Mouse (Mus musculus): ENCODE results near the gene Syne2. TPM values are rescaled to one million over a fixed set of nuclear protein-coding genes. Genes with fewer than 3 reads are reported as not detected.

Syne2 gene
- polyA plus RNA-seq, 1 experiment from 2014 or later: 46.2 TPM

- H3K36me3 ChIP-seq: peaks cover 15% of the 10 kb centered on the region
- WGBS: 90% methylated on average over 8 of the region's 8 CpGs
- no peak overlapping the region for H3K4me2 ChIP-seq
These were observed 224.4 kb downstream of the Syne2 start for GRCm38 (mm10) chr12:76042301-76042700.

GRCm38 (mm10) chr12:76046561-76046960, 228.6 kb downstream of the Syne2 start:
- no peak for ATAC-seq (ENCODE audit: low FRiP score, low read depth)
- WGBS: 97% methylated on average over 6 of the region's 6 CpGs
- Histone ChIP-seq H3K36me3 (peaks cover 13% of the 10 kb centered on the region), H3K9ac (no peak overlapping the region), H3K4me2 (no peak overlapping the region), H3K4me3 (no peak overlapping the region), H3K27me3 (no peaks in the 10 kb centered on the region), H3K9me3 (no peaks in the 10 kb centered on the region), H3K4me1 (replicated peaks) (no peaks in the 10 kb centered on the region), H3K27ac (replicated peaks) (no peak overlapping the region)

More at GRCm38 (mm10) chr12:76042301-76042700, 224.4 kb downstream of the Syne2 start:
- Histone ChIP-seq H3K4me3 (no peak overlapping the region), H3K4me1 (replicated peaks) (no peaks in the 10 kb centered on the region), H3K9me3 (no peaks in the 10 kb centered on the region), H3K27ac (replicated peaks) (no peak overlapping the region), H3K9ac (no peak overlapping the region), H3K27me3 (no peaks in the 10 kb centered on the region)
- no peak for ATAC-seq (ENCODE audit: low FRiP score, low read depth)

- Histone ChIP-seq H3K27me3 (no peaks in the 10 kb centered on the region), H3K9ac (no peak overlapping the region), H3K9me3 (no peaks in the 10 kb centered on the region), H3K36me3 (peaks cover 17% of the 10 kb centered on the region), H3K4me1 (replicated peaks) (no peaks in the 10 kb centered on the region), H3K4me3 (no peak overlapping the region), H3K4me2 (no peak overlapping the region), H3K27ac (replicated peaks) (no peak overlapping the region)
- ATAC-seq (ENCODE audit: low FRiP score, low read depth): no peak
- 76% methylated on average over 3 of the region's 3 CpGs for WGBS
These were observed 230.0 kb downstream of the Syne2 start for GRCm38 (mm10) chr12:76047921-76048320.

- Histone ChIP-seq H3K4me3 (no peak overlapping the region), H3K36me3 (peaks cover 21% of the 10 kb centered on the region), H3K27me3 (no peaks in the 10 kb centered on the region), H3K9me3 (no peaks in the 10 kb centered on the region), H3K4me1 (replicated peaks) (no peaks in the 10 kb centered on the region), H3K9ac (no peak overlapping the region), H3K4me2 (no peak overlapping the region; the same call in 1 of the 2 replicates), H3K27ac (replicated peaks) (0 out of 2 replicates have a peak overlapping the region, but pooled peaks have one; percentile 46)
- 73% methylated on average over 8 of the region's 8 CpGs for WGBS
- ATAC-seq (ENCODE audit: low FRiP score, low read depth): no peak
These were observed 230.7 kb downstream of the Syne2 start for GRCm38 (mm10) chr12:76048672-76049071.

GRCm38 (mm10) chr12:76049343-76049742, 231.4 kb downstream of the Syne2 start:
- WGBS: 63% methylated on average over 5 of the region's 5 CpGs
- Histone ChIP-seq H3K4me2 (no peak overlapping the region), H3K4me3 (no peak overlapping the region), H3K4me1 (replicated peaks) (no peaks in the 10 kb centered on the region), H3K9me3 (no peaks in the 10 kb centered on the region), H3K9ac (no peak overlapping the region), H3K27ac (replicated peaks) (0 out of 2 replicates have a peak overlapping the region, but pooled peaks have one; percentile 46), H3K27me3 (no peaks in the 10 kb centered on the region), H3K36me3 (peaks cover 19% of the 10 kb centered on the region)
- ATAC-seq (ENCODE audit: low FRiP score, low read depth): no peak

- no peaks in the 10 kb centered on the region for H3K4me1 ChIP-seq (replicated peaks)
- no peak for ATAC-seq (ENCODE audit: low FRiP score, low read depth)
- H3K27ac ChIP-seq (replicated peaks): no peak overlapping the region
- H3K9me3 ChIP-seq: no peaks in the 10 kb centered on the region
- no peak overlapping the region for H3K9ac ChIP-seq
- no peak overlapping the region for H3K4me2 ChIP-seq
- H3K27me3 ChIP-seq: no peaks in the 10 kb centered on the region
- WGBS: 93% methylated on average over 9 of the region's 9 CpGs
- H3K4me3 ChIP-seq: no peak overlapping the region
- peaks cover 14% of the 10 kb centered on the region; the same call in 1 of the 2 replicates for H3K36me3 ChIP-seq
These were observed 233.9 kb downstream of the Syne2 start for GRCm38 (mm10) chr12:76051879-76052278.

- H3K9me3 ChIP-seq: no peaks in the 10 kb centered on the region
- no peak for ATAC-seq (ENCODE audit: low FRiP score, low read depth)
- H3K4me2 ChIP-seq: no peak overlapping the region
- no peaks in the 10 kb centered on the region for H3K4me1 ChIP-seq (replicated peaks)
- no peak overlapping the region for H3K27ac ChIP-seq (replicated peaks)
- peaks cover 11% of the 10 kb centered on the region; the same call in 1 of the 2 replicates for H3K36me3 ChIP-seq
- no peak overlapping the region for H3K4me3 ChIP-seq
- 88% methylated on average over 9 of the region's 9 CpGs for WGBS
- H3K27me3 ChIP-seq: no peaks in the 10 kb centered on the region
- H3K9ac ChIP-seq: no peak overlapping the region
These were observed 236.7 kb downstream of the Syne2 start for GRCm38 (mm10) chr12:76054653-76055052.

GRCm38 (mm10) chr12:76063001-76063400, 245.1 kb downstream of the Syne2 start:
- no peaks in the 10 kb centered on the region for H3K27me3 ChIP-seq
- H3K9ac ChIP-seq: no peak overlapping the region
- no peaks in the 10 kb centered on the region for H3K9me3 ChIP-seq
- H3K4me2 ChIP-seq: no peak overlapping the region
- 93% methylated on average over 4 of the region's 4 CpGs for WGBS
- peaks cover 14% of the 10 kb centered on the region; the same call in 1 of the 2 replicates for H3K36me3 ChIP-seq
- no peak overlapping the region for H3K27ac ChIP-seq (replicated peaks)
- H3K4me3 ChIP-seq: no peak overlapping the region
- no peaks in the 10 kb centered on the region for H3K4me1 ChIP-seq (replicated peaks)
- no peak for ATAC-seq (ENCODE audit: low FRiP score, low read depth)

GRCm38 (mm10) chr12:76070386-76070785, 252.5 kb downstream of the Syne2 start:
- Histone ChIP-seq H3K4me2 (no peak overlapping the region), H3K9ac (no peak overlapping the region), H3K36me3 (peaks cover 8% of the 10 kb centered on the region; the same call in 1 of the 2 replicates), H3K4me1 (replicated peaks) (peaks cover 6% of the 10 kb centered on the region; the same call in 1 of the 2 replicates), H3K9me3 (no peaks in the 10 kb centered on the region), H3K27me3 (no peaks in the 10 kb centered on the region), H3K4me3 (no peak overlapping the region), H3K27ac (replicated peaks) (no peak overlapping the region)
- WGBS: 95% methylated on average over 5 of the region's 5 CpGs
- ATAC-seq (ENCODE audit: low FRiP score, low read depth): no peak

- peaks cover 6% of the 10 kb centered on the region; the same call in 1 of the 2 replicates for H3K4me1 ChIP-seq (replicated peaks)
- no peak; the same call in 1 of the 2 replicates for ATAC-seq (ENCODE audit: low FRiP score, low read depth)
- H3K27me3 ChIP-seq: no peaks in the 10 kb centered on the region
- no peak overlapping the region for H3K4me3 ChIP-seq
- no peak overlapping the region for H3K9ac ChIP-seq
- 14% methylated on average over 19 of the region's 19 CpGs for WGBS
- no peaks in the 10 kb centered on the region for H3K9me3 ChIP-seq
- 0 out of 2 replicates have a peak overlapping the region, but pooled peaks have one; percentile 9 for H3K4me2 ChIP-seq
- no peaks in the 10 kb centered on the region for H3K36me3 ChIP-seq
- no peak overlapping the region for H3K27ac ChIP-seq (replicated peaks)
These were observed 254.3 kb downstream of the Syne2 start for GRCm38 (mm10) chr12:76071935-76072849.

GRCm38 (mm10) chr12:76073066-76073826, 255.3 kb downstream of the Syne2 start:
- H3K4me3 ChIP-seq: no peak overlapping the region
- 19% methylated on average over 13 of the region's 13 CpGs for WGBS
- no peaks in the 10 kb centered on the region for H3K9me3 ChIP-seq
- no peaks in the 10 kb centered on the region for H3K27me3 ChIP-seq
- no peak overlapping the region for H3K9ac ChIP-seq
- no peak for ATAC-seq (ENCODE audit: low FRiP score, low read depth)
- H3K4me1 ChIP-seq (replicated peaks): peaks cover 6% of the 10 kb centered on the region; the same call in 1 of the 2 replicates
- H3K36me3 ChIP-seq: no peaks in the 10 kb centered on the region
- no peak overlapping the region for H3K4me2 ChIP-seq
- H3K27ac ChIP-seq (replicated peaks): no peak overlapping the region

GRCm38 (mm10) chr12:76073981-76074380, 256.0 kb downstream of the Syne2 start:
- H3K4me2 ChIP-seq: no peak overlapping the region
- H3K9me3 ChIP-seq: no peaks in the 10 kb centered on the region
- 34% methylated on average over 7 of the region's 7 CpGs for WGBS
- no peak overlapping the region for H3K4me3 ChIP-seq
- no peak for ATAC-seq (ENCODE audit: low FRiP score, low read depth)
- no peaks in the 10 kb centered on the region for H3K27me3 ChIP-seq
- H3K36me3 ChIP-seq: no peaks in the 10 kb centered on the region
- H3K4me1 ChIP-seq (replicated peaks): peaks cover 6% of the 10 kb centered on the region; the same call in 1 of the 2 replicates
- no peak overlapping the region for H3K27ac ChIP-seq (replicated peaks)
- no peak overlapping the region for H3K9ac ChIP-seq

Measured in hindbrain, embryonic 15.5 days (tissue).